Mouse (Mus musculus) kidney, postnatal 14 days (tissue): ENCODE data around the gene Gnb5.

ENCODE experiments used
- DNase-seq: peaks from one replicate; pipeline ENCODE4 v3.0.0; 2022; ENCODE audit warnings: mixed read lengths

Gnb5 gene

DNA sequence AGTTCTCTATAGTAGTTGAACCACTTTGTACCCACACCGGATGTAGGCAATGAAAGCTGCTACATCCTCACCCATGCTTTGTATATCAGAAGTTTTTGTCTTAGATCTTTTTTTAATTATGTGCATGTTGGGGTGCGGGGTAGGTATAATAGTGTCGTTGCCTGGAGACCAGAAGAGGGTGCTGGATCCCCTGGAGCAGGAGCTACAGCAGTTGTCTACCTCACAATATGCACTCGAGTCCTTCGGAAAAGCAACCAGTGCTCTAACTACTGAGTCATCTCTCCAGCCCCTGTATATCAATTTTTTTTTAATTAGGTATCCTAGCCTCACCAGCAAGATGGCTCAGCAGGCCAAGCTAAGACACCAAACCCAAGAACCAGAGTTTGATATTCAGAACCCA, 927 bp downstream of the Gnb5 start:
- DNase-seq, result no peak

- no peak for DNase-seq
Observed at GRCm38 (mm10) chr9:75308621-75309020, 2.5 kb downstream of the Gnb5 start.

GRCm38 (mm10) chr9:75312008-75312407, 5.9 kb downstream of the Gnb5 start:
- peak; percentile 74 for DNase-seq

GRCm38 (mm10) chr9:75313138-75313831, 7.2 kb downstream of the Gnb5 start:
- DNase-seq, result no peak

DNA sequence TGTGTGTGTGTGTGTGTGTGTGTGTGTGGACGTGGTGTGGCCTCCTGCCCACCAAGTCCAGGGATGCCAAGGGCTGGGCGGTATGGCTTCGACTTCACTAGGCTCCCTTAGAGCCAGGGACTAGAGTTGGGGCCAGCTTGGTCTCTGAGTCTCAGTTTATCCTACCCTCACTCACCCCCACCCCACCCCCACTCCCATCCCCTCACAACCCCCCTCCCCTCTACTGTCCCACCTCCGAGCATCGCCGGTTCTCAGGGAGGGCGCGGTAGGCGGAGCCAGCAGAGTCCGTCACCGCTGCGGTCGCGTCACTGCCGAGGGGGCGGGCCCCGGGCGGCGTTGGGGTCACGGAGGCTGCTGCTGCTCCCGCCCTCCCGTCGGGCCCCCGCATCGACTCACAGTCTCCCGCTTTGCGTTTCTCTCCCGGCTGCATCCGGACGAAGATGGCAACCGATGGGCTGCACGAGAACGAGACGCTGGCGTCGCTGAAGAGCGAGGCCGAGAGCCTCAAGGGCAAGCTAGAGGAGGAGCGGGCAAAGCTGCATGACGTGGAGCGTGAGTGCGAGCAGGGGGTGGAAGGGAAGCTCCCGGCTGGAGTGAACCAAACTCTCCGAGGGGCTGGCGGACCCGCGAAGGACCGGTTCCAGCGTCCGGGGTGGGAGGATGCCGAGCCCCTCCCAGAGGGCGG, 7.9 kb downstream of the Gnb5 start:
- peak; percentile 85 for DNase-seq

GRCm38 (mm10) chr9:75314517-75315105, 8.5 kb downstream of the Gnb5 start:
- peak; percentile 12 for DNase-seq

DNA sequence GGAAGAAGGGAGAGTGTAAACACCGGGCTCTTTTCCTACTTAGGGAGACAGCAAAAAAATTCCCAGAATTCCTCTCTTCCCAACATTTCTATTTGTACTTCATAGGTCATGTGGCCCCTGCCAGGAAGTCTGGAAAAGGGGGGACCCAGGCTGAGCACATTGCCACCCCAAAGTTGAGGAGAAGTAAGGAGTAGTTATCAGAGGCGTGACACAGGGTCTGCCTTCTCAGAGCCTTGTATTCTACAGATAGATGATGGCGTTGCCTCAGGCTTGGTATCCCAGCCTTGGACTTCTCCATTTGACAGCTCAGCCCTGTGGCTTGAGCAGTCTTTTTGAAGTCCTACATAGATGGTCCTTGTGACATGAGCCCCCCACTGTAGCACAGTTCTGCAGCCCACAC, 9.2 kb downstream of the Gnb5 start:
- no peak for DNase-seq

- no peak for DNase-seq
Observed at GRCm38 (mm10) chr9:75316771-75317170, 10.7 kb downstream of the Gnb5 start.

DNA sequence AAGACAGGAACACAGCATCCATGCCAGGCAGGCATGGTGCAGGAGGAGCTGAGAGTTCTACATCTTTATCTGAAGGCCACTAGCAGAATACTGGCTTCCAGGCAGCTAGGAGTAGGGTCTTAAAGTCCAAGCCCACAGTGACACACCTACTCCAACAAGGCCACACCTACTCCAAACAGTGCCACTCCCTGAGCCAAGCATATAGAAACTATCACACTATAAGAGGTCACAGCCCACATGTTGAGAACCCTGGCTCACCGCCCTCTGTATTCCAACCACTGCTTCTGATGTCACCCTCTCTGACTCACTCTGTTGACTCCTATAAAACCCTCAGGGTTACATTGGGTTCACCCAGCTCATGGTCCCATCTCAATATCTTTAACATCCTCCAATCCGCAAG, 12.1 kb downstream of the Gnb5 start:
- no peak for DNase-seq

- no peak for DNase-seq
Observed at GRCm38 (mm10) chr9:75319365-75319764, 13.3 kb downstream of the Gnb5 start.

DNA sequence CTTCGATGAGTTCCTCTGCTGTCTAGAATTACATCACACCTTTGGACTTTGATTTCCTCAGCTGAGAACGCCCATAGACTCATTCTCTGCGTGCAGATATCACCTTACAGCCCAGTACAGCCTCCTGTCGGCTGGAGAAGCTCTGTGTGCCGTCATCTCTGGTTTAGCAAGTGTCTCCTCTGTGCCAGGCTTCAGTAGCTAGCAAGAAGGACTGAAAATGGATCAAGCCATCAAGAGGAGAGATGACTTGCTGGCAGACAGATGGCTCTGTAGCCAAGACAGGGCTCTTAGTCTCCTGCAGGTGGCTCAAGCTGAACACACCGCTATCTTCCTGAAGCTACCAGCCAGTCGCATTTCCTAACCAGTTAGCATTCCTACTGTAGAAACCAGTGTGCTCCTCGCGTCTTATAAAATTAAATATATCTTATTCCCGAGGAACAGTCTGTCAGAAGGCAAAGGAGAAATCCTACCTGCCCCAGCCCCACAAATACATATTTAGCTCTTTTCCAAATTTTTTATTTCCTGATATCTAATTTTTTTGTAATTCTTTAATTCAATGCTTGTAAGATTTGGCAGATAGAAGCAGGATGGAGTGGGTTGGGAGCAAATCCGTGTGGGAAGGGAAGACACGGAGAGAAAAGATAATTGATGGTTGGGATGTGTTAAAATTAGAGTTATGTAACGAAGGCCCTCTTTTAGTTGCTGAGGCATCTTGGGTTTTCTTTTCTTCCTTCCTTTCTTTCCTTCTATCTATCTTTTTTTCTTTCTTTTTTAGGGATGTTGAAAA, 16.2 kb downstream of the Gnb5 start:
- DNase-seq, result no peak

GRCm38 (mm10) chr9:75328047-75328446, 22.0 kb downstream of the Gnb5 start:
- no peak for DNase-seq

- DNase-seq, result no peak
Observed at GRCm38 (mm10) chr9:75330821-75331220, 24.7 kb downstream of the Gnb5 start.

DNA sequence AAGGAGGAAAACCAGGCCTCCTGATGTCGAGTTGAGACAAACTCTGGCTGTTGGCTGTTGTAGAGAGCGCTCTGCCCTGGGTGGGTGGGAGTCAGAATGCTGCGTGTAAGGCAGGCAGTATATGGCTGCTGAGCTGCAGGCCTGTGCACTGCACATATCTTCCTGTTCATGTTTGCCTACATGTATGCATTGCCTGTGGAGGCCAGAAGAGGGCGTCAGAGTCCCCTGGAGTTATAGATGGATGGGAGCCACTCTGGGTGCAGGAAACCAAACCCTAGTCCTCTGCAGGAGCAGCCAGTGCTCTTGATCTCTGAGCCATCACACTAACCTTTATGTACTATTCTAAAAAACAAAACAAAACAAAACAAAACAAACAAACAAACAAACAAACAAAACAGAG, 28.4 kb downstream of the Gnb5 start:
- DNase-seq, result no peak

DNA sequence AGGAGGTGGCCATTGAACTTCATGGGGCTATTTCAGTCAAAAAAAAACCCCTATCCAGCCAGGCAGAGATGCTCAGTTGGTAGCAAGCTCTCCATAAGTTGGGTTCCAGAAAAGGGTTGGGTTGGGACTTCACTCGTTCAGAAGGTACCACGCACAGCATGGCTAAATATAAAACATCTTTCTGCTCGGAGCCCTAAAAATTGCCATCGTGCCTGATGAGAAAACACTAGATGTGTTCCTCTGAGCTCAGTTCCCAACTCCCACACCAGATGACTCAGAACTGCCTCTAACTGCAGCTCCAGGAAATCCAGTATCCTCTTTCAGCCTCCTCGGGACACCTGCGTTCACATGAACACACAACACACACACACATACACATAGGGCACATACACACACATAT, 31.9 kb downstream of the Gnb5 start:
- no peak for DNase-seq

DNA sequence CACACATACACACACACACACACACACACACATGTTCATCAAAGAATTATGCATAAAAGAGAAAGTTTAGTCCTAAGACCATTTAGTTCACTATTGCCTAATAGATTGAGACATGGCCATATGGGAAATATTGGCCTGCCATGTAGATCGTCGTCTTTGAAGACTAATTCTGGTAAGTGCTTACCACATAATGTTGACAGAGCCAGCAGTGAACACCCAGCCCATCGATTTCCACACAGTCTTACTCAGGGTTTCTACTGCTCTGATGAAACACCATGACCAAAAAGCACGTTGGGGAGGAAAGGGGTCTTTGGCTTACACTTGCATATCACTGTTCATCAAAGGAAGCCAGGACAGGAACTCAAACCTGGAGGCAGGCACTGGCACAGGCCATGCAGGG, 36.3 kb downstream of the Gnb5 start:
- DNase-seq, result no peak

- no peak for DNase-seq
Observed at GRCm38 (mm10) chr9:75347458-75347857, 41.4 kb downstream of the Gnb5 start, which contains the start of gene Bcl2l10. TSS of gene Bcl2l10 (plus strand) at chr9:75347758.

- no peak for DNase-seq
Observed at GRCm38 (mm10) chr9:75348066-75348465, 42.0 kb downstream of the Gnb5 start.

DNA sequence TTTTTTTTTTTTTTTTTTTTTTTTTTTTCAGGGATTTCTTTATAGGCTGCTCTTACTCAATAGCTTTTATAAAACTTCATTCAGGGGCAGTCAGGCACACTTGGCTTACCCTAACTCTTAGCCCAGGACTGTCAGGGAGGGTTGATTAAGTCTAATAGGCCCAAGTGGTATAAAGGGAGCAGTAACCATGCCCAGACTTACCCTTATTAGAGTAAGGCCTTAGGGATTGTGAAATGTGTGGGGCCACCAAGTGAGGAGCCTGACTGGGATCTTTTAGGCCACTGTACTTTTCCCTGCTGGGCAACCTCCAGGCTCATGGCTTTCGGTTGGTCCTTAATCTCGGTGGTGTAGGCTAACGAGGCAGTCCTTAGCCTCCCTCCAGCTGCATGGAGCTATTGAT, 42.6 kb downstream of the Gnb5 start:
- no peak for DNase-seq

DNA sequence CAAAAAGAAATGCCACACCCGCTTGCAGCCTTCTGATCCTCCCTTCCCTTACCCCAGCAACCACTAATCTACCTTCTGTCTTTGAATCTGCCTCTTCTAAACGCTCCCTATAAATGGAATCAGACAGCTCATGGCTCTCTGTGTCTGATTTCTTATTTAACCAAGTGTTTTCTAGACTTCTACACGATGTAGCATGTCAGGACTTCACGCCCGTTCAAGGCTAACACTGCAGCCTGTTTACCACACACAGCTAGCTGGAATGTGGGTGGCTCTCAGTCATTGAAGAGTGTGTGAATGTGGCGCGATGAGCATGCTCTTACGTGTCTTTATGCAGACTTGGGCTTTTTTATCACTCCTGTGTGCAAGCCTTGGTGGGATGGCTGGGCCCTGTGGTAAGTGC, 47.0 kb downstream of the Gnb5 start:
- DNase-seq, result no peak

GRCm38 (mm10) chr9:75355783-75356182, 49.7 kb downstream of the Gnb5 start:
- DNase-seq, result no peak

- DNase-seq, result no peak
Observed at GRCm38 (mm10) chr9:75357087-75357654, 51.1 kb downstream of the Gnb5 start.

DNA sequence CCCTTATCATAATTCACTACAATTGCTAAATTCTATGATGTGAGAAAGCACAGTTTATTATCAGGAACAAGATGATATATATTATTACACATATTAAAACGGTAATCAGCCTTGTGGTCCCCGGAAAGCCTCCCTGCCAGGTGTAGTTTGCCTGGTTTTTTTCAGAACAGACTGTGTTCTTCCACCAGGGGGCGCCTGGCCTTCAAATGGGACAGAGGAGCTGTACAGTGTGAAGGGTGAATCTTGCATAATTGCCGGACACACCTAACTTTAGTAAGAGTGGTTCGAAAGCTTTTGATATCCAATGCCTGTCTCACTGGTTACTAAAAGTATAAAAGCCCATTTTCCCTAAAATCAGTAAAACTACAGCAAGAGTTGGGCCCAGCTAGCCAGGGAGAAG, 55.6 kb downstream of the Gnb5 start:
- peak; percentile 74 for DNase-seq
